Mouse (Mus musculus) MEL (cell line): Measurements from ENCODE around the gene Bmper.

Source experiments
- CTCF ChIP-seq, 3 experiments: IDR thresholded peaks in 2 of 3; conservative IDR thresholded peaks in 1 of 3; 2 replicates each; pipeline ENCODE4 v1.5.1; 2011 to 2012; ENCODE audit warnings: low read length in 3 of 3, low read depth in 2 of 3, mild to moderate bottlenecking in 2 of 3, improper control_type of control experiment in 1 of 3, inconsistent platforms in 1 of 3, mixed read lengths in 1 of 3, moderate library complexity in 1 of 3; ENCODE audit not compliant: control insufficient read depth in 1 of 3, insufficient read depth in 1 of 3, poor library complexity in 1 of 3, severe bottlenecking in 1 of 3
- MXI1 ChIP-seq: IDR thresholded peaks from 2 replicates; pipeline ENCODE4 v1.6.1; 2011; ENCODE audit warnings: mild to moderate bottlenecking, low read depth, low read length, improper control_type of control experiment

- TF ChIP-seq CTCF (IDR thresholded peaks at IDR 0.05 in 2 of 3, conservative IDR thresholded peaks at IDR 0.05 in 1 of 3; ENCODE audit: control insufficient read depth in 1 of 3, insufficient read depth in 1 of 3, low read depth in 2 of 3, low read length in 3 of 3, poor library complexity in 1 of 3, severe bottlenecking in 1 of 3) (no peak), MXI1 (no peak)
These were observed 737 bp downstream of the Bmper start for GRCm38 (mm10) chr9:23223549-23224077.
